Mouse (Mus musculus) embryonic facial prominence, embryonic 11.5 days (tissue): ENCODE data around the gene Lyl1. TPM values are rescaled to one million over a fixed set of nuclear protein-coding genes. Genes with fewer than 3 reads are reported as not detected.
A peak's percentile ranks its signal among the peaks of the same experiment; 100 is the strongest.

Source experiments
- ATAC-seq: fragments of 200-750 bp; cut with Nextera tagmentation; replicated peaks from 2 replicates; pipeline ENCODE4 v1.8.0; 2017; ENCODE audit warnings: low read depth; ENCODE audit not compliant: insufficient number of reproducible peaks, low FRiP score, low TSS enrichment
- DNase-seq: peaks from one replicate; pipeline ENCODE4 v3.0.0-alpha.2; 2015; ENCODE audit warnings: low spot score
- H3K27ac ChIP-seq: fragments of 300-500 bp; sonication (generic); replicated peaks from 2 replicates; pipeline ENCODE4 v1.5.1; 2014; ENCODE audit warnings: mild to moderate bottlenecking, low read depth, low read length, control low read depth
- H3K27me3 ChIP-seq: fragments of 300-500 bp; sonication (generic); 2 replicates; pipeline ENCODE4 v1.6.1; 2014; ENCODE audit warnings: mild to moderate bottlenecking, low read length, moderate library complexity, mixed read lengths; ENCODE audit not compliant: control insufficient read depth, insufficient read depth
- H3K36me3 ChIP-seq: fragments of 300-500 bp; sonication (generic); replicated peaks from 2 replicates; pipeline ENCODE4 v1.6.1; 2014; ENCODE audit warnings: low read depth, mild to moderate bottlenecking, low read length, moderate library complexity, mixed read lengths; ENCODE audit not compliant: control insufficient read depth, insufficient read depth
- H3K4me1 ChIP-seq: fragments of 300-500 bp; sonication (generic); 2 replicates; pipeline ENCODE4 v1.6.1; 2014; ENCODE audit warnings: low read length, mixed read lengths; ENCODE audit not compliant: control insufficient read depth, insufficient read depth
- H3K4me2 ChIP-seq: fragments of 300-500 bp; sonication (generic); 2 replicates; pipeline ENCODE4 v1.6.1; 2014; ENCODE audit warnings: low read depth, mild to moderate bottlenecking, control low read depth, low read length, moderate library complexity
- H3K4me3 ChIP-seq: fragments of 300-500 bp; sonication (generic); 2 replicates; pipeline ENCODE4 v1.5.1; 2014; ENCODE audit warnings: low read depth, low read length, control low read depth
- H3K9ac ChIP-seq: fragments of 300-500 bp; sonication (generic); replicated peaks from 2 replicates; pipeline ENCODE4 v1.6.1; 2014; ENCODE audit warnings: mild to moderate bottlenecking, control low read depth, low read length
- H3K9me3 ChIP-seq: fragments of 300-500 bp; sonication (generic); replicated peaks from 2 replicates; pipeline ENCODE4 v1.6.1; 2016; ENCODE audit warnings: mild to moderate bottlenecking, low read length, inconsistent platforms, mixed read lengths; ENCODE audit not compliant: control insufficient read depth
- WGBS: fragments of 180-500 bp; shearing (Covaris S2); extraction: QIAGEN DNeasy Blood & Tissue Kit; methylation state at CpG from one replicate; pipeline ENCODE4 v1.1.7; 2014; 5-methylcytosine and 5-hydroxymethylcytosine counted together
- polyA plus RNA-seq: library from polyadenylated mRNA; unstranded; fragments of >200 nt; fragmentation: Nextera tagmentation; extraction: Ambion mirVana; gene quantifications from 2 replicates; pipeline ENCODE4 v1.2.1, GENCODE M21; 2014

The Lyl1 gene
- 4.6 and 5.3 TPM in 2 replicates for polyA plus RNA-seq

DNA sequence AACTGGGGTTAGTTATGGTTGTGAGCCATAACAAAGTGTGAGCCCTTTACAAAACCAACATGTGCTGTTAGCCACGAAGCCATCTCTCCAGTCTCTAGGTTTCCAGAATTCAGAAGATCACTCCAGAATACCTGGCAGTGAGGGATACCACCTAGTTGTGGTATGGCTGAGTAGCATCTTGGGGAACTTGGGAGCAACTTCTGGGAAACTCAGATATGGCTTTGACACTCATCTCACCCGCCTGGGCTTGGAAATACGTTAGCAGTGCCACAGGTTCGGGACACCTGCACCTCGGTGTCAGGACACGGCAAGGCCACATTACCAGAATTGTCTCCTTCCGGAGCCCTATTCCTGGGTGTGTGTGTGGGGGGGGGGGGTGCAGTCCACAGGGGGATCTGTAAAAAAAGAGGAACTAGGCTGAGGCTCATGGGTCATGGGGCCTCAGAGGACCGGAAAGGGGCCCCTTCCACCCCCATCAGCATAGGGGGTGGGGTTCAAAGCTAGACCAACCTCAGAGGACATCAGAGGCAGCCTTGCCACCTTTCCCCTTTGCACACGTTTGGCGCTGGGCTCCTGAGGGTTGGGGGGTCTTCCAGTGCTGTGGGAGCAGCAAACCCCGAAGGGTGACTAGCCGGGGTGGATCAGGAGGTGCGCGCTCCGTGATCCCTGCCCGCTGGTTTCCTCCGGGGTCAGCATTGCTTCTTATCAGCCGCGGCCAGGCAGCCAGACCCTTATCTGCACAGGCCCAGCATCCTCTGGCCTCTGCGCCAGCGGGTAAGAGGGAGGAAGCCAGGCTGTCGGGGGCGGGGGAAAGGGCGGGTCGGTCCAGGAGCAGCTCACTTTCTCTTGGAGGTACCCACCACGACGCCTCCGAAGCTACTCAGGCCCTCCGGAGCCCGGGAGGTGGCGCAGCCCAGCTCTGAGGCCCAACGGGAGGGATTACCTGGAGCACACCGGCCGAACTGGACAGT is at the start of gene Lyl1:
TSS of gene Lyl1 (plus strand) at position 517 of the 971 bp plus-strand sequence.
- Histone ChIP-seq H3K9me3 (no peaks in the 10 kb centered on the region), H3K27ac (no peak within 1 kb of the TSS; the same call in 1 of the 2 replicates), H3K36me3 (no peaks in the 10 kb centered on the region; the same call in 1 of the 2 replicates), H3K27me3 (peaks cover 45% of the 10 kb centered on the region), H3K4me1 (peaks cover 5% of the 10 kb centered on the region), H3K9ac (peak within 1 kb of the TSS; percentile 44), H3K4me3 (peak within 1 kb of the TSS; percentile 23), H3K4me2 (peak within 1 kb of the TSS; percentile 4; the same call in 1 of the 2 replicates)
- ATAC-seq, result no peak; the same call in 1 of the 2 replicates
- DNase-seq, result peak; percentile 53
- WGBS, result 8% methylated on average over 34 of the region's 34 CpGs

DNA sequence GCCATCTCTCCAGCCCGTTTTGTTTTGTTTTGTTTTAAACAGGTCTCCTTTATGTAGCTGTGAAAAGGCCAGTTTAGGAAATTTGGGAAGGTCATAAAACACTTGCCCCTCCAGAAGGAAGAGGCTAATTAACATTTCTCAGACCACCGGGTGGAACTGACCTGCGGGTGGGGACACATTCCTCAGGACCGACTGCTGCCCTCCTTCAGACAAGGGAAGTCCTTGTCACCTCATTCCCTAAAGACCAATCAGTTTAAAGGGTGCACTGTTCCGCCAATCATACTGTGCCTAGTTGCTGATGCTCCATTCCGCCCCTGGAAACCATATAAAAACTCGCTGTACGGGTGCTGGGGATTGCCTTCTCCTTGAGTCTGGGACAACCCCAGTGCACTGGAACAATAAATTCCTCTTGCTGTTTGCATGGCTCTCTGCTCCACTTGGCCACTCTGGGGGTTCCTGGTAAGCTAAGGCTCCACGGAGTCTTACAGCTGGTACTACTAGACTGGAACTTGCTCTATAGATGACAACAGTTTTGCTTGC is 48.1 kb upstream of the Lyl1 start:
- no peak for DNase-seq
- H3K9ac ChIP-seq, result no peak overlapping the region
- no peak overlapping the region for H3K4me2 ChIP-seq
- H3K27me3 ChIP-seq, result no peaks in the 10 kb centered on the region
- no peak overlapping the region for H3K4me3 ChIP-seq
- H3K27ac ChIP-seq, result no peak overlapping the region
- H3K36me3 ChIP-seq, result no peaks in the 10 kb centered on the region
- 44% methylated on average over 9 of the region's 9 CpGs for WGBS
- ATAC-seq, result no peak
- H3K9me3 ChIP-seq, result no peaks in the 10 kb centered on the region
- H3K4me1 ChIP-seq, result peaks cover 8% of the 10 kb centered on the region

DNA sequence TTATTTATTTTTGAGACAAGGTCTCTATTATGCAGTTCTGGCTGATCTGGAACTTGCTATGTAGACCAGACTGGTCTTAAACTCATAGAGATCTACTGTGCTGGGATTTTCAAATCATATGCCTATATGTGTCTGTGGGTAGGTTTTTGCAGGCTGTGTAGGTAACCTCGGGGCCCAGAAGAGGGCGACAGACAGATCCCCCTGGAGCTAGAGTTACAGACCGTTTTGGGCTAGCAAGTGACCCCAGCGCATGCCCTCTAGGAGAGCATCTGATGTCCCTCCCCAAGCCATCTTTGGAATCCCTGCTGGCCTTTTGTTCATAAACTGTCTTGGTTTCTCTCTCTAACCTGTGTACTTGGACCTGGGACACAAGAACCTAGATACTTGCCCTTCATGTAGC is 46.7 kb upstream of the Lyl1 start:
- Histone ChIP-seq H3K4me1 (peaks cover 8% of the 10 kb centered on the region), H3K4me3 (no peak overlapping the region)

DNA sequence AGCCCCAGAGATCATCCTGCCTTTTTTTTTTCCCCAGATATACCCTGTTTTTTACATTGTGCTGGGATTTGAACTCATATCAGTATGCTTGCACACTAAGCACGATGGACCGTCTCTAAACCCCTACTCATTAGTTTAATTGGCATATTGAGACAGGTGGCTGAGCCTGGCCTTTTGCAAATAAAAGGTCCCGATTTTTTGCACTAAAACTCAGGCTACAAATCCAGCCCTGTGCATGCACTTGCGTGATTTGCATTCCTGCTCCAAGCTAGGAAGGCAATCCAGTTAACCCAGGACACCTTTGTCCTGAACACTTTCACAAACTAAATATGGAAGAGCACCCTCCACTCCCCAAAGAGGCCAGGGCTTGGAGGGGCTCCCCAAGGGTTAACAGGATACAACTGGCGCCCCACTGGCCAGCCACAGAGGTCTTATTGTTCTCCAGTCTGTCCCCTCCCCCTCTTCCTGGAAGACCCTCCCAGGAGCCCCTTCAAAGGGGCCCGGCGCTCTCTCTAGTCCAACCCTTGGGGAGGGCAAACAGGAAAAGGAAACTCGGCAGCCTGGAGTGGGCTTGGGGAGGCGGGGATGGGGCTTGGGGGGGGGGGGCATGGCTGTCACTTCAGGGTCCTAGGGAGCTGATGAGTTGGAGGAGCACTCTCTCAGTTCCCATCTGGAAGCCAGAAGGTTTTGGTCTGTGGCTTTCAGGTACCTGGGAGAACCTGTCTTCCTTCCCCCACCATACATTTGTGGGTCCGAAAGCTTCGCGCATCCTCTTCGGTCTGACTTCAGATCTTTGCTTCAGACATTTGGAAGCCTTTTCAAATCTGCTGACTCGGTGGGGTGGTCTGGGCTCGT is 45.7 kb upstream of the Lyl1 start:
- WGBS, result under 1% methylated on average over 14 of the region's 15 CpGs
- Histone ChIP-seq H3K9me3 (no peaks in the 10 kb centered on the region), H3K36me3 (no peaks in the 10 kb centered on the region), H3K27ac (peak overlapping the region; percentile 99), H3K4me2 (peak overlapping the region; percentile 81), H3K4me3 (peak overlapping the region; percentile 34), H3K4me1 (peaks cover 8% of the 10 kb centered on the region), H3K27me3 (no peaks in the 10 kb centered on the region), H3K9ac (peak overlapping the region; percentile 58)
- ATAC-seq, result peak; percentile 80
- DNase-seq, result peak; percentile 95

More for the DNA sequence above, 46.7 kb upstream of the Lyl1 start:
- Histone ChIP-seq H3K4me2 (no peak overlapping the region), H3K9me3 (no peaks in the 10 kb centered on the region), H3K36me3 (no peaks in the 10 kb centered on the region), H3K27me3 (no peaks in the 10 kb centered on the region), H3K27ac (peak overlapping the region; percentile 99), H3K9ac (no peak overlapping the region)
- WGBS, result 27% methylated on average over 4 of the region's 4 CpGs
- ATAC-seq (no peak), DNase-seq (peak; percentile 51)

DNA sequence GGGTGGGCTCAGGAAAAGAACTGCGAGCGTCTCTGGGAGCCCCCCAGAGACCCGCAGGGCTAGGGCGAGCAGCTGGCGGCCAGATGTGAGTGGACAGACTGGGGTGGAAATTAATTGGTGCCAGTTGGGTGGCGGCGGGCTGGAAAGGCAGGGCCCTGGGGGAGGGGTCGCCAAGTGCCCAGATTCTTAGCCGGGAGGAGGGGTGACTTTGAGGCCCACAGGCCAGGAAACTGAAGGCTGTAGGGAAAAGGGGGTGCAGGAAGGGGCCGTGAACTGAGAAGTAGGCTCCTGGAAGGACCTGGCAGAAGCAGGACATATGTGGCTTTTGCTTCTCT is 45.1 kb upstream of the Lyl1 start:
- H3K9me3 ChIP-seq, result no peaks in the 10 kb centered on the region
- peaks cover 8% of the 10 kb centered on the region for H3K4me1 ChIP-seq
- peak overlapping the region; percentile 58 for H3K9ac ChIP-seq
- DNase-seq, result peak; percentile 96
- H3K36me3 ChIP-seq, result no peaks in the 10 kb centered on the region
- H3K27ac ChIP-seq, result peak overlapping the region; percentile 99
- peak; percentile 53 for ATAC-seq
- peak overlapping the region; percentile 81 for H3K4me2 ChIP-seq
- peak overlapping the region; percentile 34 for H3K4me3 ChIP-seq
- H3K27me3 ChIP-seq, result no peaks in the 10 kb centered on the region
- WGBS, result 0% methylated on average over 10 of the region's 10 CpGs

DNA sequence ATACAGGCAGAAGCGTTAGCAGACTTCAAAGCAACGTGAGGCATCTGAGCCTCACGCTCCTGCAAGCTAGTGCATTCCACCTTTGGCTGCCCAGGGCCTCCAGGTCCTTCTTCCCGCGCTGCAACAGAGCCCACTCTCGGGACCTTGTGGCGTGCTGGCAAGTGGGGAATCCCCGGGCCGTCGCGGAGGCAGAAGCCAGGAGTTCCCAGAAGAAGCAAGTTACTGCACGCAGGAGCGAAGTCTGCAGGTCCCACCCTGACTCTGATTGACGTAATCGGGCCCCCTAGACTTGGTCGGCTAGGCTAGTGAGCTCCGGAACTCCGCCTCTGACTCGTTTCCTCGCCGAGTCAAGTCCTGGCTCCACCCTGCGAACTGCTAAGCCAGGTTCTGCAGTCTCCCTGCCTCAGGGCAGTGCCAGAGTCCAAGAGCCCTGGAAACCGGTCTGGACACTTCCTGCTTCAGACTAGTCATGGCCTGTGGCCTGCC is 44.6 kb upstream of the Lyl1 start:
- Histone ChIP-seq H3K9ac (peak overlapping the region; percentile 58), H3K9me3 (no peaks in the 10 kb centered on the region), H3K4me3 (peak overlapping the region; percentile 34), H3K27me3 (no peaks in the 10 kb centered on the region), H3K4me1 (peaks cover 8% of the 10 kb centered on the region), H3K36me3 (no peaks in the 10 kb centered on the region), H3K27ac (peak overlapping the region; percentile 99), H3K4me2 (peak overlapping the region; percentile 81)
- ATAC-seq (peak; percentile 66), DNase-seq (peak; percentile 91)
- WGBS, result under 1% methylated on average over 23 of the region's 23 CpGs

DNA sequence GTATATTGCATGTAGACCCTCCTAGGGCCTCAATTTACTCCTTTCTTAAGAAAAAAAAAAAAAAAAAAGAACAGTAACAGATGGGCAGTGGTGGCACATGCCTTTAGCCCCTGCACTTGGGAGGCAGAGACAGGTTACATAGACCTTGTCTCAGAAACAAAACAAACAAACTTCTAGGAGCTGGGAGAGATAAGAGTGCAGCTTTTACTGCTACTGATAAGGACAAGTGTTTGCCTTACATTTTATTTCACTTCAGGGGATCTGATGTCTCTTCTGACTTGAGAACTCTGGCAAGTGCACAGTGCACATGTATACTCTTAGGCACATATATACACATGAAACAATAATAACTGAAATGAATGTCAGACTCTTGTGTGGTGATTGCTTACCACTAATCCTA is 44.1 kb upstream of the Lyl1 start:
- no peaks in the 10 kb centered on the region for H3K36me3 ChIP-seq
- peak overlapping the region; percentile 99 for H3K27ac ChIP-seq
- ATAC-seq (no peak), DNase-seq (no peak)
- H3K27me3 ChIP-seq, result no peaks in the 10 kb centered on the region
- H3K9ac ChIP-seq, result peak overlapping the region; percentile 58; the same call in 1 of the 2 replicates
- H3K4me1 ChIP-seq, result peaks cover 8% of the 10 kb centered on the region
- H3K4me3 ChIP-seq, result no peak overlapping the region; the same call in 1 of the 2 replicates
- peak overlapping the region; percentile 81 for H3K4me2 ChIP-seq
- no peaks in the 10 kb centered on the region for H3K9me3 ChIP-seq
